Mouse (Mus musculus) 3134 (cell line): Measurements from ENCODE around the gene Ikbkg.
A peak's percentile ranks its signal among the peaks of the same experiment; 100 is the strongest.
"Not testable (repeated sequence)": the region's sequence is repeated elsewhere in the genome, so short reads cannot be mapped to it uniquely, and the experiment has no call there.

Experiments
- DNase-seq: peaks from one replicate; pipeline ENCODE4 v3.0.0-alpha.2; 2011; ENCODE audit warnings: low spot score; ENCODE audit not compliant: insufficient read length; ENCODE audit errors: extremely low read depth

The Ikbkg gene

DNA sequence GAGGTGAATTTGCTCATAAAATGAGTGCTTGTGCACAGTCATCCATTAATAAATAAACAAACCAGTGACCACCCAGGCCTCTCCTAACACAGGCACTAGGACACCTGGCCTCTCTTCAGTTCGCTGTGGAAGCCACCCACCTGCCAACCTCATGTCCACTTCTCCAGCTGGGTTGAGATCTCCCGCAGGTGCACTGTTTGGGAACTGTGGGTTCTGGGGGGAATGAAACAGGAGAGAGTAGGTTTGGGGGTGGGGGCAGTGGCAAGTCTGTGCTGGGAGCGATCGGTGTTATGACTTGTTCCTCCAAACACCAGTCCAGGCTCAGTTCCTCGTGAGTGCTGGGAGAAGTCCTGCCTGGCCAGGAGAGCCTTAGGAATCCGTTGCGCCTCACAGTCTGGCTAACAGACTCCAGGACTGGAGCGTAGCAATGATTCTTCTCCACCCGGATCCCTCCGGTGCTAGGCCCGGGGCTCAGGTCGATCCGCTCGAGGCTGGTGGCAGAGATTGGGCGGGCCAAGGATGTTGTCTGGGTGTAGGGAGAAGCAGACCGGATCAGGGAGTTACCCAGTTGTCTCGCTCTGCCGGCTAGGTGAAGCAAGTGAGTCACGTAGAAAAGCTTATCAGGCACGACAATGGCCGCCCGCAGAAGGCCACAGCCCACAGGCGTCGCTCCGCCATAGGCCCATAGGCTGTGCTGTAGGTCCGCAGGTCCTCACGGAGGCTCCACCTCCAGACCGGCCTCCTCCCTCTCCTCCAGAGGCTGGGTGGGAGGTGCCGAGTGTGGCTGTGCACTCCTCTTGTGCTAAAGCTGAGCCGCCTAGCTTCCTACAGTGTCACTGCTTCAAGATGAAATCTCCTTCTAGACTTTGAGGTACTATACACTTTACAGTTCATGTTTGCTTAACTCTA lies at the start of gene Ikbkg, which contains the start of gene Fam3a:
TSS of gene Ikbkg (plus strand) at position 756 of the 909 bp plus-strand sequence.
TSS of gene Fam3a (minus strand) at position 738 of the 909 bp plus-strand sequence.
- peak; percentile 90 for DNase-seq

DNA sequence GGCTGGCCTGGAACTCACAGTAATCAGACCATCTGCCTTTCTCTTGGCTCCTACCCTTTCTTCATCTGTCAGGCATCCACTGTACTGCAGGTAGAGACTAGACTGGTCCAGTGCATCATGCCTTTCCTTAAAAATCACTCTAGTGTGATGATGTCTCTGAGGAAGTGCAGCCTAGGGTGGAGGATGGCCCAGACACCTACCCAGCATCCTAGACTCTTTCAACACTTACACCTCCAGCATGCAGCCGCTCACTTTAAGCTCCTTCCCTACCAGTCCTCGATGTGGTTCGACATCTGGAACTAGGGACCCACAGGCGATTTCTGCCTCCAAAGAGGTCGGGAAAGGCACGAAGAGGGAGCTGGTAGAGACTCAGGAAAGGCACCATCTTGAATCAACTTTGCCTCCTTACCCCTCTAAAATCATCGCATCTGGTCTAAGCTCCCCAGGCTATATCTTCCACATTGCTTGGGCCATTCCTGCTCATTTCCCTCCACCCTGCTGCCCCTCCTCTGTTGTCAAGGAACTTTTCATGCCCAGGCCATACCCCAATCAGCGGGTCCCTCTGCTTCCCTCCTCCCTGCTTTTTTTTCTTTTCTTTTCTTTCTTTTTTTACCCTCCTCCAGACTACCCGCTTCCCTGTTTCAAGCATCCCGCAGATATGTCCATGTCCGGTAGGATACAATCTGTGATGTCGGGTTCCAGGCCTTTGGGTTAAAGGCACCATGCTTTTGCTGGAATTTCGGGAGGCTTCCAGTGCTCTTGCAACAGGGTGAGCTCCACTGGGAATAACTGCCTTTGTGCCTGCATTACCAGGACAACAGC lies 40.2 kb upstream of the Ikbkg start:
- DNase-seq = no peak

DNA sequence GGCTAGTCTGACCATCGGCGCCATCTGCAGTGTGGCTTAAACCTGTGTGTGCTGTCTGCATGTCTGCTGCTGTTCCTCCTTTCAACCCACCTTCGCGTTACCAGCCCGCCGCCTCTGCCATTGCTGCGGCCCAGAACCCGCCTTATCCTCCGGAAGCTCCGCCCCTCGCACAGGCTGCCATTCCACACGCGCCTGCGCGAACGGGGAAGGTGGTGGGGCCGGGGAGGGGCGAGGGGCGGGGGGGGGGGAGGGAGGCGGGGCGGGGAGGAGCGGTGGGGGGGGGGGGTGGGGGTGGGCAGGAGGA lies 39.7 kb upstream of the Ikbkg start, which contains the start of gene Lage3:
TSS of gene Lage3 (minus strand) at position 152 of the 304 bp plus-strand sequence.
- peak; percentile 74 for DNase-seq

DNA sequence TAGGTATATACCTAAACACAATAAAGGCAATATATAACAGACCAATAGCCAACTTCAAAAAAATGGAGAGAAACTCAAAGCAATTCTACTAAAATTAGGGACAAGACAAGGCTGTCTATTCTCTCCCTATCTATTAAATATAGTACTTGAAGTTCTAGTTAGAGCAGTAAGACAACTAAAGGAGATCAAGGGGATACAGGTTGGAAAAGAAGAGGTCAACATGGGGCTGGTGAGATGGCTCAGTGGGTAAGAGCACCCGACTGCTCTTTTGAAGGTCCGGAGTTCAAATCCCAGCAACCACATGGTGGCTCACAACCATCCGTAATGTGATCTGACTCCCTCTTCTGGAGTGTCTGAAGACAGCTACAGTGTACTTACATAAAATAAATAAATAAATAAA lies 36.0 kb upstream of the Ikbkg start:
- DNase-seq = not testable (repeated sequence)

DNA sequence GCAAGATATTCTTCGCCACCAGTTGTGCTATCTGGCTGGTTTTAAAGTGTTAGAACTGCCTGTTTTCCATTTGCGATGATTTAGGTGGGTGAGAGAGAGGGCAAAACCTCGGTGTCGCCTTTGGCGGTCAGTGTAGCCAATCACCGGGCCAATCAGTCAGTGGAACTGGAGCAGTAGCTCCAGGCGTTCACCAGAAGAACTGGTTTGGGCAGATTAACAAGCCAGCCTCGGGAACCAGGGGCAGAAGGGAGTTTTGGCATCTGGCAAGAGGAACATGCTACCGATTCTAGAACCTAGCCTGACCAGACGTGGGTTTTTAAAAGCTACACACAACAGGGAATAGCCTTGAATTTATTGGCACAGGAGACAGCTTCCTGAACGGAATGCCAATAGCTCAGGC lies 33.9 kb upstream of the Ikbkg start:
- DNase-seq = no peak

DNA sequence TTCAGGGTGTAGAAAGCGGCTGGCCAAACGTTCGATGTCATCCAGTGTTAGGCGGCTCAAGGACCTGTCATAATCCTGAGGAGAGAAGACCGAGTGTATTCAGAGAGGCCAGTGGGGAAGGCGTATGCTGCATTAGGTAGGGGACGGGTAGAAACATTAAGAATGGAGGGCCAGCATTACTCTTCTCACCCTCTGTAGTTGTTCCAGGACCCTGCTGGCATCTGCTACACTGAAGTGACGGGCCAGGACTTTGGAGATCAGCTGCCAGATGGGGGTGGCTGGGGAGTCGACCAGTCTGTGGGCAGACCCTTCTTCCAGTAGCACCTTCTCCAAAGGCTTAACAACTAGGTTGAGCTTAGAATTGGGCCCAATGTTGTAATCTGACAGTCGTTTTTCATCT lies 25.6 kb upstream of the Ikbkg start:
- DNase-seq = no peak

DNA sequence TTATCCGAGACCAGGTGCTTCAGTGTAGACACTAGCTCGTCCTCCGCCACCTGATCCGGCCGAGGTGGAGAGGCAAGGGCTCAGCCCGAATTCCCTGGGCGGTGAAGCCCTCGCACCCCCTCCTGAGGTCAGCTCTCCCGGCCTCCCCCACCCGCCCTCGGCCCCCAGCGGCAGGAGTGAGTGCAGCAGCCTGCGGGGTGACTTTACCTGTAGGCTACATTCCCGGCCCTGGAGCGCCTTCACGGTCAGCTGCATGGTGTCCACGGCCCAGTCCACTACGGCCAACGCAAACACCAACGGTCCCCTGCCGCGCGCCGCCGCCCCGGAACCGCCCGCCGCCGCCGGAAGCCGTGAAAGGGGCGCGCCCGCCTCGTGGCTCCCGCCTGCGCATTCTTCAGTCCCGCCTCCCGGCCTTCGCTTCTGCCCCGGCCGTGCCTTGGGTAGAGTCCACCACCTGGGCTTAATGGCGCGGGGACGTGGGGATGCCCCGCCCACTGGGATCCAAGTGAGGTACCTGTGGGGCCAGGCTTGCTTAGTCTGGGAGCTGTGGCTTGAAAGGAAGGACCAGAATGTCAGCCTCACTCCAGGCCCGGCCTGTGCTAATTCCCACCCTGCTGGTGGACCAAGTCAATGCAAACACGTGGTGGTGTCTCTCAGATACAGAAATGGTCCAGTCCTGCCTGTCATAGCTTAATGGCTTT lies 24.7 kb upstream of the Ikbkg start:
- peak; percentile 81 for DNase-seq

DNA sequence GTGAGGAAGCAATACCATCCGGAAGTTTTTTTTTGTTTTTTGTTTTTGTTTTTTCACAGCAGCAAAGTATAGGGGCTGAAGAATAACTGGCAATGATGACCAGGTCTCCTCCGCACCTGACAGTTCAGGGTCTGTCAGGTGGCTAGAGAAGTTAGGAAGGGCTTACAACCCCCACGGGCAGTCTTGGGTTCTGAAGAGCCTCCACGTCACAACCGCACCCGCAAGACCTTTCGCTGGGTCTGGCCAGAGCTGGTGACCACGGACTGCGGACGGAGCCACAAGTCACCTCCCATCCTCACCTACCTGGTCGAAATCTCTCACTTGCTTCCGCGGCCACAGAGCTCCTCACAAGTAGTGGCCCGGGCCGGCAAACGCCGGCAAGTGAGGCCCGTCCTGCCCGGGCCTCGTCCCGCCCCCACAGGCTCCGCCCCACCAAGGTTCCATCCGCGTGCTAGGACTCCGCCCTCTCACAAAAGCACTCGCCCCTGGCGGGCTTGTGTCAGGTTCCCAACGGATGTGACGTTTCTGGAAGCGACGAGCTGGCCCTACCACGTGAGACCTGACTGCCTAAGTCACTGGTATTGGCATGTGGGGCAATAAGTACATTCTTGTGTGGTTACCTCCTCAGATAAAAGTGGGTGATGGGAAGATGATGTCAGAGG lies 20.1 kb upstream of the Ikbkg start, which contains the start of the genes Ubl4a and Slc10a3:
TSS of gene Ubl4a (minus strand) at position 331 of the 662 bp plus-strand sequence.
TSS of gene Slc10a3 (minus strand) at position 462 of the 662 bp plus-strand sequence.
- DNase-seq = peak; percentile 95

DNA sequence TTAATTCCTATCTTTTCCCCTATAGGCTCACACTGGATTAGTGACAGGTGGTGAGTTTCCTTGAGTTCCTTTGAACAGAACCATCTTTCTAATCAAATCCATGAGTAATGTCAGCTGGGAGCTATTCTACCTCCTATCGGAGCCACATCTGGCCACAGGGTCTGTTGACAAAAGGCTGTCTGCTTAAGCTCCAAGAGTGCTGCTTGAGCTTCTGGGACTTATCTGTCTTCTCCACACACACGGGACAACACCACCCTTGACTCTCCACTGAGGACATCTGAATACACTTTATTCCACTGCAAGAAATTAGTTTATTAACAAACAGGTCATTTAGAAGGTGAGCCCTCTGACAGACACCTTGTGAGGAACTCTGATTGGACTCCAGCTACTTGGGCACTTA lies 8.6 kb upstream of the Ikbkg start:
- no peak for DNase-seq

DNA sequence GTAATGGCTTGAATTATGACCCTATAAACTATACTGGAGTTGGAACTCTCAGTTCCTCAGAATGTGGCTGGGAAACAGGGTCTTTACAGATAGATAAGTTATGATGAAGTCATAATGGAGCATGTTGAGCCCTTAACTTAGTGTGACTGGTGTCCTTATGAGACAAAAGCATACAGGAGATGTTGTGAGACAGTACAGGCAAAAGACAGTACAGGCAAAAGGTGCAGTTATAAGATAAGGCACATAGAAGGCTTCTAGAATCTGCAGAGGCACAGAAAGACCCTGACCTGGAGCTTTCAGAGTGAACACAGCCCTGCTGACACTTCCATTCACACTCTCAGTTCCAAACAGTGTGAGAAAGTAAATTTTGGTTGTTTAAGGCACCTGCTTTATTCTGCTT lies 4.9 kb upstream of the Ikbkg start:
- no peak for DNase-seq

DNA sequence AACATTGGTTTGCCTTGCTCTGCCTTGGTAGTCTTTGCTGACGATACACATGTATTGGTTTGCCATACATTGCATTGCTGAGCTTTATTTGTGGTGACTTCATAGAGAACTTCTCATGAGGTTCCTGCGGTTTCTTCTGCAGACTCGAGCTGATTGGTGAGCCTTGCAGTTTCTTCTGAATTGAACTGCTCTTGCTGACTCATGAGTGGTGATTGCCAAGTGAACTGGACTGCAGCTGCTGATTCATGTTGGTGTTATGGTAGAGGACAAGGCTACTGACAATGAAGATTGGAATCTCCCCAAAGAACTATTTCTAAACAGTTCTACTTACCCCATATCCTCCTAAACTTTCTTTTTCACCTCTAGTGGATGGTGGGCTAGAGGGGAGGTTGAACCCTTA lies 7.0 kb downstream of the Ikbkg start:
- DNase-seq = peak; percentile 55

DNA sequence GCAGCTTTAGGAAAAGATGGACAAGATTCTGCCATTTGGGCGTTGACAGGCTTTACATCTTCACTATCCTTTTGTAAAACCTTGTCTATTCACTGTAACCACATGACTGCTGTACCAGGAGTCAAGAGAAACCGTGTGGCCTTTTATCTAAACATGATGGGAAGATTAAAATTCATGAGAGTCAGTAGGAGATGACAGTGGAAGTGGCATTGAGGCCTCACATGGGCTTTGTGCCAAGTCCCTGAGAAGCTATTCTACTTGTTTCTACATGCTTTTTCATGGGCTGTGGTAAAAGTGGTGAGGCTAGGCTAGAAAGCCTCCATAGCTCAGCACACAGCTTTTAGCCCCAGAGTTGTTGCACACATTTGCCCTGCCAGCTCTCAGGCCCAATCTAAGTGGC lies 15.2 kb downstream of the Ikbkg start:
- DNase-seq = no peak

DNA sequence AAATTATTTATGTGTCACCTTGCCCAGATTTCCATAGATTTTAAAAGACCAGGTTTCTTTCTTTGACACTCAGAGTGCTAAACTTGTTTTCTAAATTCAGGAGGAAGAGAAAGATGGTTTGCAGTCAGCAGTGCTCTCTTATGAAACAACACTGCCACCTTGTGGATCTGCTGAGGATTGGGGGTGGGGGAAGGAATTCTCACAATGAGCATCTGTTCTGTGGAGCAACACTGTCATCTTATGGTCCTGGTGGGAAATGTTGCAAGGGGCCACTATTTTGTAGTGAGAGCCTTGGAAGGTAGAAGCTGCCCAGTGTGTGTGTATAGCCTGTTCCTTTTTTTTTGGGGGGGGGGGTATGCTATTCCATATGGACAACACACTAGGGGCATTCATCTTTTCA lies 20.3 kb downstream of the Ikbkg start:
- DNase-seq = peak; percentile 32

DNA sequence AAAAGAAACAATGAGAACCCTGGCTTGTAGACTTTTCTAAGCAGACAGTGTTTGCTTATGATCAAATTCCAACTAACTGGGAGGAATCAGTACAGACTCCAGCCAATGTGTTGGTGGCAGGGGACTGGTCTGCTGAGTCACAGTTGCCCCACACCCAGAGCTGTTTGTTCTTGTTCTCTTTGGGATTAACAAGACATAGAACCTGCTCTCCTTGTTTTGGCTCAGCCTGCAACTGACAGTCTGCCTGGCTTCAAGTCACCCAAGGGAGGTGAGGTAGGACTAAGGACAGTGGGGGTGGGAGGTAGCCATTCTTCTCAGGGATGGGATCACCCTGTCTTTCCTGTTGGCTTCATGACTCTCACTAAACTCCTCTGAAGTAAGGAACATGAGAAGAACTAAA lies 31.4 kb downstream of the Ikbkg start:
- peak; percentile 30 for DNase-seq

DNA sequence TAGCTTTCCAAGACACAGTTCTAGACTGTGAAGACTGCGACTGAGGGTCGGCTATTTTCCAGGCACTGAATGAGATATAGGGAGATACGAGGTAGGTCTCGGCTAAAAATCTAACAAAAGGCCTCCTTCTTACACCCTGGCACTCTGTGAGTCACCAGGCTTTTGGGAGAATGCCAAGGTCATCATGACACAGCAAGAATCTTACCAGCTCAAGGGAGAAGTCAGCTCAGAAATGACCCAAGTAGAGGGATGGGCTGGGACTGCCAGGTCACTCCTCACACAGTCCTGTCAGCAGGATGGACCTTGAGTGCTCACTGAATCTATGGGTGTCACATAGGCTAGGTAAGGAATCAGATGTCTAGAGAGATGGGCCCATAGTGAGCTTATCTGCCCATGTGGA lies 32.1 kb downstream of the Ikbkg start:
- DNase-seq = peak; percentile 65

DNA sequence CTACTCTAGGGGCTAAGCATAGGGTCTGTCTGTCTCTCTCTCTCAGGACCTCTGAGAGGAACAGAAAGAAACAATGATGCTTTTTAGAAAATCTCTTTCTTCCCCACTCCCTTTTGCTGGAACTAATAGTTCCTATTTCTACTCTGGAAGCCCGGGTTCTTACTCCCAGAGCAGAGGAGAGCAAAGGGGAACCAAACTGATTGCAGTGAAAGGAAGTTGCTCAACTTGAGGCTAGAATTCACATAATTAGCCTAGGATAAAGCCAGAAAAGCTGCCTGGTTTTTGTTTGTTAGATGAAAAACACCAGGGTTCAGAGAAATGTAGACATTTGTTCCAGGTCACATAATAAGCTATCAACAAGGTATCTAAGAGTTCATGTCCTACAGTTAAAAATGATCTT lies 33.2 kb downstream of the Ikbkg start:
- DNase-seq = no peak

DNA sequence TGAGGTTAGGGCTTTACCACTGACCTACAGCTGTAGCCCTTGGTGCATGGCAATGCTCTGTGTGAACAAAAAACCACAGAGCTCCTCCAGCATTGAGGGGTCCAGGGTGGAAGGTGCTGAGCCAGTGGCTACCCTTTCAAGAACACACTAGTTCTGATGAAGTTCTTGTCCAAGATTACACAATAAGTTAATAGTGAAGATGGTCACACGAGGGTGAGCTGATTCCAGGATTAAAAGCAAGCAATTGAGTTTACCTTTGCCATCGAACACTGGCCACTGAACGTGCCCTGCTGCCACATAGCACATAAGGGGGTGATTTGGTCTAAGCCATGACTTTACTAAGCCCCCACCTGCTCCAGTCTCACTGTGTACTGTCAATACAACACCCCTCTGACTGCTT lies 34.0 kb downstream of the Ikbkg start:
- DNase-seq = no peak

DNA sequence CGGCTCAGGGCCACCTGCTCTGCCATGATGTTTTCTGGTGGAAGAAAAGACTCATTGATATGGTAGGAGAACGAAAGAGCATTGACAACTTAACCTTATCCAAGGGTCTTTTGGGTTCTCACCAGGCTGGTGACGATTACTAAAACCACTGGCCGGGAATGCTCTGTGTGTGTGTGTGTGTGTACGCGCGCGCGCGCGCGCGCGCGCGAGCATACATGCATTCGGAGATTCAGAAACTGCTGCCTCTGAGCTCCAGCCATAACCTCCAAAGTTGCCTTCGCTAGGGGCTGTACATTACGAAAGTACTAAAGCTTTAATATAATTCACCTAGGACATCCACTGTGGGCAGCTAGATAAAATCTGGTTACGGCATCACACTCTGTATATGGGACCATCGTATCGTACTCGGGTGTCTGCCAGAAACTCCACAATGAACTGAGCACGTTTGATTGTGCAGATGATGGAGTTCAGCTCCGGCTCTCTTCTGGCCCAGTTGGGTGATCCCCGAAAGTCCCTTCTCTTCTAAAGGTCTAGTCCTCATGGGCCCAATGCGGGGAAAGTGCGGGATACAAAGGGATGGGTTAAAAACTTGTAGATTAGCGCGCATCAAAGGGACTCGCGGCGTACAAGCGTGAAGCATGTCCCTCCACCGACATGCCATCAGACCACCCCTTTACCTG lies 35.2 kb downstream of the Ikbkg start:
- DNase-seq = peak; percentile 40

DNA sequence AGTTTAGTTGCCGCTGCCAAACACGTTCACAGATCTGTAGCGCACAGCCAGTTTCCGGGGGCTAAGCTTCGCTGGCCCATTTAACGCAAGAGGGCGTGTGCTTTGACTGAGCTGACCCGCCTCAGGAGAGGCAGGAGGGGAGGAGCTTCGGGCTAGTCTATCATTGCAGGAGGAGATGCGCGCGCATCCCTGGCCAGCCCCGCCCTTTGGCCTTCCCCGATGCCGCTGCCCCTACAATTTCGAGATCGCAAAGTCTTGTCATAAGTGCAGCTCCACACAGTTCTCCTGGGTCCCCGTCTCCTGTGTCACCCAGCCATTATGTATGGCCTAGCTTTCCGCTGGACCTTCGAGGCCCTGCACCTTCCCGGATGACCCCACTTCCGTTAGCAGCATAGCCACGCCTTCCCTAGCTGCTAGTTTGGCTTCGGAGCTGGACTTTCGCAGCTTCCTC lies 35.8 kb downstream of the Ikbkg start, which contains the start of gene G6pdx:
TSS of gene G6pdx (minus strand) at position 369 of the 451 bp plus-strand sequence.
- peak; percentile 89 for DNase-seq
